Mouse (Mus musculus) liver (tissue): ENCODE data around the gene Vmn2r41.
"Not testable (repeated sequence)": the region's sequence is repeated elsewhere in the genome, so short reads cannot be mapped to it uniquely, and the experiment has no call there.

Source experiments
- DNase-seq: peaks from one replicate; pipeline ENCODE4 v3.0.0-alpha.2; 2020; ENCODE audit warnings: mixed read lengths

The Vmn2r41 gene

DNA sequence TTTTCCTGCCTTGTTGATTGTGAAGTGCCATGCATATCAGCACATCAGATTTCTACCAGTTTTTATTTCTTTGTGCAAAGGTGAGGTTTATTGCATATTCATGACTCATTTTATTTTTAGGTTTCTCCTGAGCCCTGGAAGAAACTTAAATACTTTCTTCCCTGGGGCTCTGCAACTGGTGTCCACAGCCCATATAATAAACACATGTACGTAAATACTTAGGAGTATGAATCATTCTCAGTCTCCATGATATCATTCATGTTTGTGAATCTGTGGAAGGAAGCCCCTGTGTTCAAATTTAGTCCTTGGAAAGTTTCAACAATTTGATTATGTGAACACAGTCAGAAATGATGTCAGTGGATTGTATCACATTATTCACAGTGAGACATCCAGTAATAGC lies at the start of gene Vmn2r41:
TSS of gene Vmn2r41 (minus strand) at position 101 of the 400 bp plus-strand sequence.
- not testable (repeated sequence) for DNase-seq

DNA sequence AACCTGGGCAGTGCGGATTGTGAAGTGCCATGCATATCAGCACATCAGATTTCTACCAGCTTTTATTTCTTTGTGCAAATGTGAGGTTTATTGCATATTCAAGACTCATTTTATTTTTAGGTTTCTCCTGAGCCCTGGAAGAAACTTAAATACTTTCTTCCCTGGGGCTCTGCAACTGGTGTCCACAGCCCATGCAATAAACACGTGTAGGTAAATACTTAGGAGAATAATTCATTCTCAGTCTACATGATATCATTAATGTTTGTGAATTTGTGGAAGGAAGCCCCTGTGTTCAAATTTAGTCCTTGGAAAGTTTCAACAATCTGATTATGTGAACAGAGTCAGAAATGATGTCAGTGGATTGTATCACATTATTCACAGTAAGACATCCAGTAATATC lies 38.8 kb upstream of the Vmn2r41 start, which contains the start of gene Vmn2r42:
TSS of gene Vmn2r42 (minus strand) at position 101 of the 400 bp plus-strand sequence.
- DNase-seq: not testable (repeated sequence)

DNA sequence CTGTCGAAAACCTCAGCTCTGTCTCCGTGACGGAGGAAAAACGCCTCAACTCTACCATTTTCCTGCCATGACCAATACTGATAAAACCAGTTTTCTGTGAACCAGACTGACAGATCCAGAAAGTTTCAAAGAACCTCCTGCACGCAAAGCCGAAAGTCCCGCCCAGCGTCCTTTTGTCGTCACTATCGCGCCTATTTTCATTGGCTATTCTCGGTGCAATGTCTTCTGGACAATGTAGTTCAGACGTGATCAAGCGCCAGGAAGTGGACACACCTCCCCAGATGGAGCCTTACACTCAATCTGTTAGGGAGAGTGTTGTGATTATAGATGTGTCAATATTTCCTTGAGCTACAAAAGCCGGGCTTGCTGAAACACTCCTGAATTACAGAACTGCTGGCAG lies 68.6 kb downstream of the Vmn2r41 start:
- DNase-seq: not testable (repeated sequence)
